Mouse (Mus musculus) liver, embryonic 11.5 days (tissue): ENCODE data around the gene Pdia2. TPM values are rescaled to one million over a fixed set of nuclear protein-coding genes. Genes with fewer than 3 reads are reported as not detected.

Experiments used
- ATAC-seq: fragments of 200-750 bp; cut with Nextera tagmentation; replicated peaks from 2 replicates; pipeline ENCODE4 v1.8.0; 2017; ENCODE audit warnings: moderate number of reproducible peaks, mild to moderate bottlenecking, moderate TSS enrichment, moderate library complexity; ENCODE audit not compliant: low FRiP score
- DNase-seq: peaks from one replicate; pipeline ENCODE4 v3.0.0-alpha.2; 2017; ENCODE audit warnings: low spot score
- H3K27ac ChIP-seq: fragments of 300-500 bp; sonication (generic); 2 replicates; pipeline ENCODE4 v1.5.1; 2014; ENCODE audit warnings: mild to moderate bottlenecking, low read depth, low read length, control low read depth
- H3K27me3 ChIP-seq: fragments of 300-500 bp; sonication (generic); replicated peaks from 2 replicates; pipeline ENCODE4 v1.6.1; 2014; ENCODE audit warnings: low read length, mixed read lengths; ENCODE audit not compliant: control insufficient read depth, insufficient read depth
- H3K36me3 ChIP-seq: fragments of 300-500 bp; sonication (generic); 2 replicates; pipeline ENCODE4 v1.6.1; 2014; ENCODE audit warnings: mild to moderate bottlenecking, low read length, moderate library complexity, mixed read lengths; ENCODE audit not compliant: control insufficient read depth, insufficient read depth
- H3K4me1 ChIP-seq: fragments of 300-500 bp; sonication (generic); replicated peaks from 2 replicates; pipeline ENCODE4 v1.6.1; 2014; ENCODE audit warnings: low read length, mixed read lengths; ENCODE audit not compliant: control insufficient read depth, insufficient read depth
- H3K4me2 ChIP-seq: fragments of 300-500 bp; sonication (generic); 2 replicates; pipeline ENCODE4 v1.6.1; 2014; ENCODE audit warnings: mild to moderate bottlenecking, control low read depth, moderate library complexity
- H3K4me3 ChIP-seq: fragments of 300-500 bp; sonication (generic); 2 replicates; pipeline ENCODE4 v1.5.1; 2014; ENCODE audit warnings: low read depth, low read length, control low read depth
- H3K9ac ChIP-seq: fragments of 300-500 bp; sonication (generic); 2 replicates; pipeline ENCODE4 v1.6.1; 2014; ENCODE audit warnings: low read depth, low read length, control low read depth
- H3K9me3 ChIP-seq: fragments of 300-500 bp; sonication (generic); 2 replicates; pipeline ENCODE4 v1.6.1; 2016; ENCODE audit warnings: low read length, inconsistent platforms, mixed read lengths; ENCODE audit not compliant: control insufficient read depth
- WGBS: fragments of 180-500 bp; shearing (Covaris S2); extraction: QIAGEN DNeasy Blood & Tissue Kit; methylation state at CpG from one replicate; pipeline ENCODE4 v1.1.7; 2014; 5-methylcytosine and 5-hydroxymethylcytosine counted together
- polyA plus RNA-seq: library from polyadenylated mRNA; unstranded; fragments of >200 nt; fragmentation: Nextera tagmentation; extraction: Ambion mirVana; gene quantifications from 2 replicates; pipeline ENCODE4 v1.2.1, GENCODE M21; 2014

Gene Pdia2
- polyA plus RNA-seq, 1 experiment from 2014 or later, result 62.4 TPM

GRCm38 (mm10) chr17:26234386-26234785, 35.5 kb upstream of the Pdia2 start:
- no peak for ATAC-seq
- H3K36me3 ChIP-seq, result no peaks in the 10 kb centered on the region
- H3K4me3 ChIP-seq, result no peak overlapping the region
- H3K4me2 ChIP-seq, result no peak overlapping the region
- no peaks in the 10 kb centered on the region for H3K27me3 ChIP-seq
- H3K9me3 ChIP-seq, result no peaks in the 10 kb centered on the region
- H3K9ac ChIP-seq, result no peak overlapping the region
- H3K4me1 ChIP-seq, result peaks cover 8% of the 10 kb centered on the region
- H3K27ac ChIP-seq, result no peak overlapping the region
- 92% methylated on average over 8 of the region's 8 CpGs for WGBS
- DNase-seq, result no peak

- no peak overlapping the region for H3K27ac ChIP-seq
- H3K4me3 ChIP-seq, result no peak overlapping the region
- no peak overlapping the region for H3K4me2 ChIP-seq
- WGBS, result 65% methylated on average over 8 of the region's 8 CpGs
- DNase-seq (no peak), ATAC-seq (no peak)
- H3K27me3 ChIP-seq, result no peaks in the 10 kb centered on the region
- H3K36me3 ChIP-seq, result no peaks in the 10 kb centered on the region
- no peaks in the 10 kb centered on the region for H3K9me3 ChIP-seq
- H3K9ac ChIP-seq, result no peak overlapping the region
- peaks cover 8% of the 10 kb centered on the region for H3K4me1 ChIP-seq
Measured at GRCm38 (mm10) chr17:26232863-26233262, 34.0 kb upstream of the Pdia2 start.

GRCm38 (mm10) chr17:26231156-26231555, 32.3 kb upstream of the Pdia2 start:
- H3K36me3 ChIP-seq, result no peaks in the 10 kb centered on the region

GRCm38 (mm10) chr17:26229776-26230175, 30.9 kb upstream of the Pdia2 start:
- ATAC-seq (no peak), DNase-seq (no peak)
- Histone ChIP-seq H3K9me3 (no peaks in the 10 kb centered on the region), H3K36me3 (no peaks in the 10 kb centered on the region), H3K4me1 (no peaks in the 10 kb centered on the region), H3K4me2 (no peak overlapping the region), H3K27ac (no peak overlapping the region), H3K4me3 (no peak overlapping the region), H3K27me3 (no peaks in the 10 kb centered on the region), H3K9ac (no peak overlapping the region)
- 81% methylated on average over 5 of the region's 5 CpGs for WGBS

More at GRCm38 (mm10) chr17:26231156-26231555, 32.3 kb upstream of the Pdia2 start:
- Histone ChIP-seq H3K9ac (no peak overlapping the region), H3K27ac (no peak overlapping the region), H3K4me3 (no peak overlapping the region), H3K4me1 (no peaks in the 10 kb centered on the region), H3K9me3 (no peaks in the 10 kb centered on the region), H3K27me3 (no peaks in the 10 kb centered on the region), H3K4me2 (no peak overlapping the region)
- WGBS, result 76% methylated on average over 5 of the region's 5 CpGs
- DNase-seq (no peak), ATAC-seq (no peak)

- no peak overlapping the region for H3K4me2 ChIP-seq
- DNase-seq, result no peak
- H3K9me3 ChIP-seq, result no peaks in the 10 kb centered on the region
- H3K27me3 ChIP-seq, result no peaks in the 10 kb centered on the region; the same call in 1 of the 2 replicates
- H3K4me3 ChIP-seq, result no peak overlapping the region
- 78% methylated on average over 12 of the region's 12 CpGs for WGBS
- H3K36me3 ChIP-seq, result no peaks in the 10 kb centered on the region
- ATAC-seq, result no peak
- H3K4me1 ChIP-seq, result no peaks in the 10 kb centered on the region
- H3K27ac ChIP-seq, result no peak overlapping the region
- no peak overlapping the region for H3K9ac ChIP-seq
Measured at GRCm38 (mm10) chr17:26225150-26225549, 26.3 kb upstream of the Pdia2 start.

GRCm38 (mm10) chr17:26221508-26221907, 22.6 kb upstream of the Pdia2 start:
- no peak overlapping the region for H3K9ac ChIP-seq
- no peak overlapping the region for H3K4me2 ChIP-seq
- WGBS, result 64% methylated on average over 2 of the region's 2 CpGs
- ATAC-seq (no peak), DNase-seq (no peak)
- no peaks in the 10 kb centered on the region for H3K9me3 ChIP-seq
- H3K27me3 ChIP-seq, result no peaks in the 10 kb centered on the region; the same call in 1 of the 2 replicates
- H3K4me1 ChIP-seq, result no peaks in the 10 kb centered on the region
- no peaks in the 10 kb centered on the region for H3K36me3 ChIP-seq
- H3K27ac ChIP-seq, result no peak overlapping the region
- no peak overlapping the region for H3K4me3 ChIP-seq

GRCm38 (mm10) chr17:26212681-26213080, 13.8 kb upstream of the Pdia2 start:
- no peak for ATAC-seq
- WGBS, result 82% methylated on average over 11 of the region's 11 CpGs
- H3K36me3 ChIP-seq, result no peaks in the 10 kb centered on the region

GRCm38 (mm10) chr17:26212241-26212640, 13.4 kb upstream of the Pdia2 start:
- Histone ChIP-seq H3K27me3 (no peaks in the 10 kb centered on the region; the same call in 1 of the 2 replicates), H3K27ac (no peak overlapping the region), H3K4me2 (no peak overlapping the region), H3K36me3 (no peaks in the 10 kb centered on the region), H3K9ac (no peak overlapping the region), H3K4me1 (no peaks in the 10 kb centered on the region), H3K9me3 (no peaks in the 10 kb centered on the region), H3K4me3 (no peak overlapping the region)
- WGBS, result 80% methylated on average over 7 of the region's 7 CpGs
- ATAC-seq (no peak), DNase-seq (no peak)

More at GRCm38 (mm10) chr17:26212681-26213080, 13.8 kb upstream of the Pdia2 start:
- DNase-seq, result no peak
- Histone ChIP-seq H3K27ac (no peak overlapping the region), H3K27me3 (no peaks in the 10 kb centered on the region), H3K9ac (no peak overlapping the region), H3K9me3 (no peaks in the 10 kb centered on the region), H3K4me3 (no peak overlapping the region), H3K4me2 (no peak overlapping the region), H3K4me1 (no peaks in the 10 kb centered on the region)

GRCm38 (mm10) chr17:26207686-26208085, 8.8 kb upstream of the Pdia2 start, which contains the start of gene Arhgdig:
TSS of gene Arhgdig (minus strand) at chr17:26207786.
- H3K4me1 ChIP-seq, result peaks cover 8% of the 10 kb centered on the region
- ATAC-seq, result no peak
- no peak within 1 kb of the TSS for H3K4me2 ChIP-seq
- no peaks in the 10 kb centered on the region for H3K9me3 ChIP-seq
- H3K27me3 ChIP-seq, result peaks cover 30% of the 10 kb centered on the region
- H3K36me3 ChIP-seq, result no peaks in the 10 kb centered on the region
- H3K4me3 ChIP-seq, result no peak within 1 kb of the TSS
- no peak within 1 kb of the TSS for H3K9ac ChIP-seq
- no peak within 1 kb of the TSS for H3K27ac ChIP-seq
- no peak for DNase-seq
- WGBS, result 80% methylated on average over 12 of the region's 12 CpGs
